Mouse (Mus musculus): ENCODE measurements around the gene Mrpl50. TPM values are rescaled to one million over a fixed set of nuclear protein-coding genes. Genes with fewer than 3 reads are reported as not detected.

Gene Mrpl50
- 0.49 and 0.83 TPM in 2 replicates for polyA plus RNA-seq (2012; rRNA removed; ENCODE audit: low replicate concordance)

GRCm38 (mm10) chr4:49520572-49521340 is at the start of gene Mrpl50, which contains the start of gene Zfp189:
Gene Mrpl50 (minus strand): TSS chr4:49521093.
Gene Zfp189 (plus strand): TSS chr4:49521176.

DNA sequence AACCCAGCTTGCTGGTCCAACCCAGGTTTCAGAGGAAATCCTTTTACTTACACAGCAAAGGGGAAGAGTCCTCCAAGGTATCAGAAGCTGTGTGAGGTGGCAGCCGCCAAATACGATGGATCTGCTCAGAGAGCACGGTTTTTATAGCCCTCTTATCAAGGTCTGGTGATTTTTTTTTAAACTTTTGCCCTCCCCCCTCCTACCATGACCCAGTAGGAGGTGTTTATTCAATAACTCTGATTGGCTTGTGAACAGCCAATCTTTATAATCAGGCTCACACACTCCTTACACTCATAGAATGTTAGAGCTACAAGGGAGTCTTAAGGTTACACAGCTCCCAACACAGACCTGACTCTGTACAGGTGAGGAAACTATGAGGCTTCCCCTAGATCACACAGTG is 28.5 kb upstream of the Mrpl50 start, which contains the start of gene Aldob:
Aldob (minus strand) TSS at position 164 of the 400 bp plus-strand sequence.

GRCm38 (mm10) chr4:49506386-49506785 is 14.5 kb downstream of the Mrpl50 start, which contains the start of gene Baat:
Gene Baat (minus strand): TSS chr4:49506557.

DNA sequence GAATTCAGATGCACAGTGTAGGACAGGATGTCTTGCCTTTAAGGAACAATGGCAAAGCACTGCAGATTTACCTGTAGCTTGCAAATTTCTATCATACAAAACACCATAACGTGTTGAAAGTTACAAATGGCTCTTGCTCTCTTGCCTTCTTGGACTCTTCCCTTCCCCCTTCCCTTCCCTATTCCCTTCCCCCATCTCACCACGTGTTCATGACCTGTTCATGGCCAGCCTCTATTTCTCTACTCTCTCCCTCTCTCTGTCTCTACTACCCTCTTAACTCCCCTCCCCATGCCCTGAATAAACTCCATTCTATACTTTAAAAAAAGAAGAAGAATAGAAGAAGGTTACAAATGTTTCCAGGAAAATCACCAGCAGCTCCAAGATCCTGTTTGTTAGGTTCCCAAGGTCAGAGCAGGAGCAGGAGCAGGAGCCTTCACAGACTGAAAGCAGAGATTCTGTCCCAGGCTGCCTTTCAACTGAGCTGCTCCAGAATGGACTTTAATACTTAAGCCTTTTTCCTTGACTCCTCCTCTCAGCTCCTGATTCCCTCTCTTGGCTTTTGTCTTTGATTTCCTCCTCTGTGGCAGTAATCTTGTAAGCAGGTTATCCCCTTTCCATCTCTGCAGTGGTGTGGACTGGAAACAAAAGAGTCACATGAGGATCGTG is 47.3 kb downstream of the Mrpl50 start, which contains the start of gene Acnat1:
Acnat1 (minus strand) TSS at position 478 of the 666 bp plus-strand sequence.

Other genes with a start within 250 kb of the Mrpl50 start
- not detected in 2 replicates for gene Acnat2, start 112.9 kb downstream of the Mrpl50 start, polyA plus RNA-seq (2012; rRNA removed; ENCODE audit: low replicate concordance)
- 3.0 and 5.7 TPM in 2 replicates for gene Acnat1, start 47.2 kb downstream of the Mrpl50 start, polyA plus RNA-seq (2012; rRNA removed; ENCODE audit: low replicate concordance)
- gene Baat, start 14.5 kb downstream of the Mrpl50 start, polyA plus RNA-seq (2012; rRNA removed; ENCODE audit: low replicate concordance), result not detected in 2 replicates
- gene Zfp189, start 83 bp upstream of the Mrpl50 start, polyA plus RNA-seq (2012; rRNA removed; ENCODE audit: low replicate concordance), result 0.04 and 0.13 TPM in 2 replicates
- 739 and 1,277 TPM in 2 replicates for gene Aldob, start 28.5 kb upstream of the Mrpl50 start, polyA plus RNA-seq (2012; rRNA removed; ENCODE audit: low replicate concordance)
- 61.0 and 89.5 TPM in 2 replicates for gene Tmem246, start 76.8 kb upstream of the Mrpl50 start, polyA plus RNA-seq (2012; rRNA removed; ENCODE audit: low replicate concordance)
- gene Rnf20, start 110.9 kb upstream of the Mrpl50 start, polyA plus RNA-seq (2012; rRNA removed; ENCODE audit: low replicate concordance), result 5.0 and 12.3 TPM in 2 replicates
- gene Ppp3r2, start 160.9 kb upstream of the Mrpl50 start, polyA plus RNA-seq (2012; rRNA removed; ENCODE audit: low replicate concordance), result not detected in 2 replicates

Measured in duodenum, adult 2 months (tissue).